Mouse (Mus musculus): ENCODE data around the gene Rnf144a.

- TF ChIP-seq CTCF (IDR thresholded peaks at IDR 0.05; ENCODE audit: borderline replicate concordance, control insufficient read depth, extremely low read depth, insufficient read depth, low read length, poor library complexity) (no peak), POLR2A (IDR thresholded peaks at IDR 0.05; ENCODE audit: control insufficient read depth, extremely low read depth, insufficient read depth, low read length, poor library complexity) (no peak)
Observed at GRCm38 (mm10) chr12:26414451-26415103, 477 bp downstream of the Rnf144a start.
